ENCODE assay signal across 8 mouse cellular contexts in genomic region chr17:31433978-31434797, GRCm38 (mm10). TPM values are rescaled to one million over a fixed set of nuclear protein-coding genes. Genes with fewer than 3 reads are reported as not detected.
DNase-seq lines count a peak whose midpoint lies in the region; ATAC-seq and TF ChIP-seq lines count a peak whose summit lies in the region.

No protein-coding gene starts in this region.

- no peak overlapping the region for H3K4me3 ChIP-seq in heart, embryonic 11.5 days (ENCODE audit: low read depth, low read length)
- H3K4me3 ChIP-seq in kidney, postnatal 0 days (replicated peaks; ENCODE audit: low read depth, low read length): peak overlapping the region; percentile 25
- no peak overlapping the region for H3K4me3 ChIP-seq in midbrain, embryonic 14.5 days (replicated peaks; ENCODE audit: low read depth, low read length)

- TF ChIP-seq CTCF in kidney, postnatal 0 days (IDR thresholded peaks at IDR 0.05; ENCODE audit: low read depth): no peak

- WGBS in heart, embryonic 11.5 days (ENCODE audit: insufficient replicate concordance): 16% methylated on average over 16 of the region's 16 CpGs
- 5% methylated on average over 16 of the region's 16 CpGs for WGBS in kidney, postnatal 0 days
- WGBS in midbrain, embryonic 14.5 days: 11% methylated on average over 16 of the region's 16 CpGs

- H3K9ac ChIP-seq in heart, embryonic 11.5 days (ENCODE audit: low read depth, low read length): no peak overlapping the region
- H3K9ac ChIP-seq in kidney, postnatal 0 days (ENCODE audit: low read depth, low read length): peak overlapping the region; percentile 32; the same call in 1 of the 2 replicates
- peak overlapping the region; percentile 18; the same call in 1 of the 2 replicates for H3K9ac ChIP-seq in midbrain, embryonic 14.5 days (replicated peaks; ENCODE audit: low read length)

- H3K27me3 ChIP-seq in heart, embryonic 11.5 days (ENCODE audit: control insufficient read depth, insufficient read depth, low read length): no peaks in the 10 kb centered on the region
- no peaks in the 10 kb centered on the region for H3K27me3 ChIP-seq in kidney, postnatal 0 days (ENCODE audit: insufficient read depth, low read length)
- peaks cover 7% of the 10 kb centered on the region for H3K27me3 ChIP-seq in midbrain, embryonic 14.5 days (ENCODE audit: control insufficient read depth, insufficient read depth, low read length)

- H3K36me3 ChIP-seq in heart, embryonic 11.5 days (ENCODE audit: control insufficient read depth, insufficient read depth, low read length): no peaks in the 10 kb centered on the region; the same call in 1 of the 2 replicates
- peaks cover 7% of the 10 kb centered on the region; the same call in 1 of the 2 replicates for H3K36me3 ChIP-seq in kidney, postnatal 0 days (ENCODE audit: insufficient read depth, low read length)
- peaks cover 8% of the 10 kb centered on the region; the same call in 1 of the 2 replicates for H3K36me3 ChIP-seq in midbrain, embryonic 14.5 days (ENCODE audit: control insufficient read depth, insufficient read depth, low read length)

- peaks cover 10% of the 10 kb centered on the region; the same call in 1 of the 2 replicates for H3K4me1 ChIP-seq in heart, embryonic 11.5 days (ENCODE audit: control insufficient read depth, insufficient read depth, low read length)
- H3K4me1 ChIP-seq in kidney, postnatal 0 days (replicated peaks; ENCODE audit: insufficient read depth, low read length): peaks cover 33% of the 10 kb centered on the region
- H3K4me1 ChIP-seq in midbrain, embryonic 14.5 days (ENCODE audit: control insufficient read depth, insufficient read depth, low read length): peaks cover 19% of the 10 kb centered on the region

- no peak overlapping the region for H3K27ac ChIP-seq in heart, embryonic 11.5 days (ENCODE audit: low read depth, low read length)
- H3K27ac ChIP-seq in kidney, postnatal 0 days: peak overlapping the region; percentile 81
- peak overlapping the region; percentile 14; the same call in 1 of the 2 replicates for H3K27ac ChIP-seq in midbrain, embryonic 14.5 days (replicated peaks; ENCODE audit: low read depth, low read length)

- peak overlapping the region; percentile 36 for H3K4me2 ChIP-seq in heart, embryonic 11.5 days
- H3K4me2 ChIP-seq in kidney, postnatal 0 days (ENCODE audit: low read length): peak overlapping the region; percentile 64
- peak overlapping the region; percentile 0; the same call in 1 of the 2 replicates for H3K4me2 ChIP-seq in midbrain, embryonic 14.5 days (ENCODE audit: low read length)

- no peak for ATAC-seq in heart, embryonic 11.5 days (replicated peaks; ENCODE audit: insufficient number of reproducible peaks, low FRiP score, low TSS enrichment)
- ATAC-seq in kidney, postnatal 0 days (replicated peaks; ENCODE audit: low FRiP score, low read depth): peak; percentile 65; the same call in 1 of the 2 replicates
- no peak for ATAC-seq in midbrain, embryonic 14.5 days (ENCODE audit: low FRiP score, low TSS enrichment)

- peak; percentile 53 for DNase-seq in embryo, embryonic 11 days
- DNase-seq in kidney, postnatal 0 days (ENCODE audit: low spot score): peak; percentile 74
- peak; percentile 64 for DNase-seq in midbrain, embryonic 14.5 days
- no peak for DNase-seq in gastrocnemius, postnatal 10 days
- DNase-seq in urinary bladder, adult 18-20 months (ENCODE audit: low spot score in 2 of 2): no peak
- no peak for DNase-seq in testis, postnatal 10 days (ENCODE audit: low spot score)
- no peak for DNase-seq in right cerebral cortex, adult 18-20 months

- H3K9me3 ChIP-seq in heart, embryonic 11.5 days (replicated peaks; ENCODE audit: control insufficient read depth, low read length): peaks cover 3% of the 10 kb centered on the region; the same call in 1 of the 2 replicates
- H3K9me3 ChIP-seq in kidney, postnatal 0 days (replicated peaks; ENCODE audit: low read length): peaks cover 3% of the 10 kb centered on the region; the same call in 1 of the 2 replicates
- 0 out of 2 replicates have a peak, but pooled peaks cover 2% of the 10 kb centered on the region for H3K9me3 ChIP-seq in midbrain, embryonic 14.5 days (ENCODE audit: control insufficient read depth, low read length)

RNA-seq across cellular contexts. Expression of gene Pde9a, which starts 48.2 kb away (rescaled TPM):
- 7.1 and 9.9 TPM in 2 replicates for polyA plus RNA-seq in heart, embryonic 11.5 days (2014; fragmentation: Nextera tagmentation; extraction: Ambion mirVana)
- polyA plus RNA-seq in kidney, postnatal 0 days (2015; fragmentation: Nextera tagmentation; extraction: Ambion mirVana): 31.9 and 36.8 TPM in 2 replicates
- 34.6 and 36.5 TPM in 2 replicates for polyA plus RNA-seq in midbrain, embryonic 14.5 days (2014; fragmentation: Nextera tagmentation; extraction: Ambion mirVana)
- 1 to 10 TPM; 4.7 to 5.8 TPM for total RNA-seq in gastrocnemius, postnatal 10 days (2021)

Comparison
In these comparisons a context has a peak if more than half of its experiments do, and no peak if none do; other contexts are left out.
1. DNase-seq: peak in embryo, embryonic 11 days (single experiment), kidney, postnatal 0 days (single experiment) and midbrain, embryonic 14.5 days (single experiment); none in gastrocnemius, postnatal 10 days (single experiment), urinary bladder, adult 18-20 months (0 of 2), testis, postnatal 10 days (single experiment) and right cerebral cortex, adult 18-20 months (single experiment).
2. H3K4me2 ChIP-seq: peak in every context shown above with its lines; median percentile 64 in kidney, postnatal 0 days; 36 in heart, embryonic 11.5 days; 0 in midbrain, embryonic 14.5 days.